Mouse (Mus musculus): ENCODE measurements around the gene Gm2075. TPM values are rescaled to one million over a fixed set of nuclear protein-coding genes. Genes with fewer than 3 reads are reported as not detected.
"Not testable (repeated sequence)": the region's sequence is repeated elsewhere in the genome, so short reads cannot be mapped to it uniquely, and the experiment has no call there.

Gm2075 gene
- not detected in 2 replicates for polyA plus RNA-seq (2015; fragmentation: Nextera tagmentation; extraction: Ambion mirVana)

GRCm38 (mm10) chr12:88011548-88011947, at the start of gene Gm2075:
Gm2075 (plus strand) TSS chr12:88011848.
- H3K4me1 ChIP-seq; H3K36me3 ChIP-seq; H3K27me3 ChIP-seq; ATAC-seq (replicated peaks); H3K27ac ChIP-seq (replicated peaks); H3K4me2 ChIP-seq (replicated peaks); H3K9ac ChIP-seq (replicated peaks); H3K4me3 ChIP-seq; H3K9me3 ChIP-seq: not testable (repeated sequence)
- WGBS = 100% methylated on average over 1 of the region's 1 CpGs

- ATAC-seq (replicated peaks) = not testable (repeated sequence)
Observed at GRCm38 (mm10) chr12:87984000-87984399, 27.6 kb upstream of the Gm2075 start.

GRCm38 (mm10) chr12:88004118-88004517, 7.5 kb upstream of the Gm2075 start:
- H3K9me3 ChIP-seq; H3K36me3 ChIP-seq; H3K27me3 ChIP-seq; H3K9ac ChIP-seq (replicated peaks); ATAC-seq (replicated peaks); H3K4me1 ChIP-seq; H3K27ac ChIP-seq (replicated peaks); H3K4me3 ChIP-seq; H3K4me2 ChIP-seq (replicated peaks): not testable (repeated sequence)
- 81% methylated on average over 3 of the region's 3 CpGs for WGBS

More at GRCm38 (mm10) chr12:87984000-87984399, 27.6 kb upstream of the Gm2075 start:
- H3K27me3 ChIP-seq; H3K9ac ChIP-seq (replicated peaks); H3K4me3 ChIP-seq; H3K27ac ChIP-seq (replicated peaks); H3K4me2 ChIP-seq (replicated peaks); H3K4me1 ChIP-seq; H3K36me3 ChIP-seq; H3K9me3 ChIP-seq: not testable (repeated sequence)

- WGBS = 81% methylated on average over 2 of the region's 2 CpGs
- not testable (repeated sequence) for H3K9ac ChIP-seq (replicated peaks); ATAC-seq (replicated peaks); H3K9me3 ChIP-seq; H3K27ac ChIP-seq (replicated peaks); H3K4me2 ChIP-seq (replicated peaks); H3K36me3 ChIP-seq; H3K4me3 ChIP-seq; H3K27me3 ChIP-seq; H3K4me1 ChIP-seq
Observed at GRCm38 (mm10) chr12:88018671-88019070, 7.0 kb downstream of the Gm2075 start, which contains the start of gene Gm6803. Gm6803 (minus strand) TSS chr12:88018771.

GRCm38 (mm10) chr12:88026704-88027103, 15.1 kb downstream of the Gm2075 start, which contains the start of gene Gm2056:
Gm2056 (plus strand) TSS chr12:88027004.
- not testable (repeated sequence) for H3K4me1 ChIP-seq; ATAC-seq (replicated peaks); H3K4me3 ChIP-seq; H3K9me3 ChIP-seq; H3K27ac ChIP-seq (replicated peaks); H3K4me2 ChIP-seq (replicated peaks); H3K36me3 ChIP-seq; H3K27me3 ChIP-seq; H3K9ac ChIP-seq (replicated peaks)
- 87% methylated on average over 1 of the region's 1 CpGs for WGBS

- H3K9ac ChIP-seq (replicated peaks); H3K4me2 ChIP-seq (replicated peaks); H3K4me1 ChIP-seq; ATAC-seq (replicated peaks); H3K9me3 ChIP-seq; H3K36me3 ChIP-seq; H3K27ac ChIP-seq (replicated peaks); H3K4me3 ChIP-seq; H3K27me3 ChIP-seq: not testable (repeated sequence)
- WGBS = 94% methylated on average over 5 of the region's 5 CpGs
Observed at GRCm38 (mm10) chr12:88032250-88032649, 20.6 kb downstream of the Gm2075 start.

- not testable (repeated sequence) for H3K4me1 ChIP-seq; H3K27me3 ChIP-seq; ATAC-seq (replicated peaks); H3K4me2 ChIP-seq (replicated peaks); H3K4me3 ChIP-seq; H3K9me3 ChIP-seq; H3K9ac ChIP-seq (replicated peaks); H3K27ac ChIP-seq (replicated peaks); H3K36me3 ChIP-seq
Observed at GRCm38 (mm10) chr12:88039062-88039461, 27.4 kb downstream of the Gm2075 start.

GRCm38 (mm10) chr12:88039703-88040102, 28.1 kb downstream of the Gm2075 start:
- H3K4me2 ChIP-seq (replicated peaks); H3K9me3 ChIP-seq; H3K36me3 ChIP-seq; ATAC-seq (replicated peaks); H3K4me3 ChIP-seq; H3K4me1 ChIP-seq; H3K27ac ChIP-seq (replicated peaks); H3K27me3 ChIP-seq; H3K9ac ChIP-seq (replicated peaks): not testable (repeated sequence)
- 88% methylated on average over 1 of the region's 1 CpGs for WGBS

GRCm38 (mm10) chr12:88045226-88045625, 33.6 kb downstream of the Gm2075 start:
- H3K9ac ChIP-seq (replicated peaks); H3K36me3 ChIP-seq; H3K4me3 ChIP-seq; ATAC-seq (replicated peaks); H3K4me2 ChIP-seq (replicated peaks); H3K9me3 ChIP-seq; H3K27ac ChIP-seq (replicated peaks); H3K4me1 ChIP-seq; H3K27me3 ChIP-seq: not testable (repeated sequence)
- WGBS = 30% methylated on average over 1 of the region's 1 CpGs

Other genes with a start within 250 kb of the Gm2075 start
- gene Gm21319, start 236.1 kb upstream of the Gm2075 start, polyA plus RNA-seq (2015; fragmentation: Nextera tagmentation; extraction: Ambion mirVana) = not detected in 2 replicates
- not detected in 2 replicates for gene Gm21936, start 216.3 kb upstream of the Gm2075 start, polyA plus RNA-seq (2015; fragmentation: Nextera tagmentation; extraction: Ambion mirVana)
- gene BB287469, start 195.3 kb upstream of the Gm2075 start, polyA plus RNA-seq (2015; fragmentation: Nextera tagmentation; extraction: Ambion mirVana) = not detected in 2 replicates
- gene Gm2001, start 169.5 kb upstream of the Gm2075 start, polyA plus RNA-seq (2015; fragmentation: Nextera tagmentation; extraction: Ambion mirVana) = not detected in 2 replicates
- gene Gm2016, start 137.8 kb upstream of the Gm2075 start, polyA plus RNA-seq (2015; fragmentation: Nextera tagmentation; extraction: Ambion mirVana) = not detected in 2 replicates
- gene Gm2022, start 116.5 kb upstream of the Gm2075 start, polyA plus RNA-seq (2015; fragmentation: Nextera tagmentation; extraction: Ambion mirVana) = not detected in 2 replicates
- gene Gm2035, start 92.0 kb upstream of the Gm2075 start, polyA plus RNA-seq (2015; fragmentation: Nextera tagmentation; extraction: Ambion mirVana) = not detected in 2 replicates
- gene Gm2042, start 57.8 kb upstream of the Gm2075 start, polyA plus RNA-seq (2015; fragmentation: Nextera tagmentation; extraction: Ambion mirVana) = not detected in 2 replicates
- not detected in 2 replicates for gene Gm6803, start 6.9 kb downstream of the Gm2075 start, polyA plus RNA-seq (2015; fragmentation: Nextera tagmentation; extraction: Ambion mirVana)
- gene Gm2056, start 15.2 kb downstream of the Gm2075 start, polyA plus RNA-seq (2015; fragmentation: Nextera tagmentation; extraction: Ambion mirVana) = not detected in 2 replicates
- gene Gm16368, start 71.8 kb downstream of the Gm2075 start, polyA plus RNA-seq (2015; fragmentation: Nextera tagmentation; extraction: Ambion mirVana) = not detected in 2 replicates
- not detected in 2 replicates for gene Gm10436, start 170.3 kb downstream of the Gm2075 start, polyA plus RNA-seq (2015; fragmentation: Nextera tagmentation; extraction: Ambion mirVana)
- gene Gm8332, start 238.3 kb downstream of the Gm2075 start, polyA plus RNA-seq (2015; fragmentation: Nextera tagmentation; extraction: Ambion mirVana) = not detected in 2 replicates